Mouse (Mus musculus) right cerebral cortex, adult 2 months (tissue): Measurements from ENCODE around the gene Gm11541.
A peak's percentile ranks its signal among the peaks of the same experiment; 100 is the strongest.
"Not testable (repeated sequence)": the region's sequence is repeated elsewhere in the genome, so short reads cannot be mapped to it uniquely, and the experiment has no call there.

Source experiments
- DNase-seq, 2 experiments: peaks; one replicate each; pipeline ENCODE4 v3.0.0; 2021 to 2022; ENCODE audit warnings: low spot score in 2 of 2

Gene Gm11541

DNA sequence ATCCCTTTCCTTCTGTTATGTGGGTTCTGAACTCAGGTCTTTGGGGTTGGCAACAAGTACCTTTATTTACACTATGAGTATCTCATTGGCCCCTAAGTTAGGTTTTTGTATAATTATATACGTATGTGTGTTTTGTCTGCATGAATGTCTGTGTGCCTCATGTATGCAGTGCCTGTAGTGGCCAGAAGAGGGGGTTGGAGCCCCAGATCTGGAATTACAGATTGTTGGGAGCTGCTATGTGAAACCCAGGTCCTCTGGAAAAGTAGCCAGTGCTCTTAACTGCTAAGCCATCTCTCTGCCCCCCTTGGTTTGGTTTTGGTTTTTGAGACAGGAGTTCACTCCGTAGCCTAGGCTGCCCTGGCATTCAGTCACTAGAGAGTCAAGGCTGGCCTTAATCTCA lies 7.2 kb downstream of the Gm11541 start:
- DNase-seq: no peak

- DNase-seq: no peak
These were observed 8.8 kb downstream of the Gm11541 start for GRCm38 (mm10) chr11:94695508-94695907.

GRCm38 (mm10) chr11:94692502-94692901 lies 11.8 kb downstream of the Gm11541 start:
- not testable (repeated sequence) for DNase-seq

- DNase-seq: no peak
These were observed 17.1 kb downstream of the Gm11541 start for GRCm38 (mm10) chr11:94687178-94687577.

DNA sequence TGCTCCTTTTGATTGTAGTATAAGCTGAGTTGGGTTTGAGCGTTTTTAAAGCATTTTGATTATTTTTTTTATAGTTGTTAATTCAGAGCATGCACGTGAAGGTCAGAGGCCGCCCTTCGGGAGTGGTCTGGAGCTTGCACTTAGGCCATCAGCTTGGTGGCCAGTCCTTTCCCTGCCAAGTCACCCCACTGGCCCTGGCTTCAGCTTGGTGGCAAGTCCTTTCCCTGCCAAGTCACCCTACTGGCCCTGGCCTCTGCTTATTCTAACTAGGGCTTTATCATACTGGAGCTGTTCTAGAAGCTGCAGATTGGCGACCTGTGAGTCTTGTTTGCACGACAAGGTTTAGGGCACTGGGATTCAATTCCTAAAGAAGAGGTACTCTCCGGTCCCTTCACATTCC lies 21.9 kb downstream of the Gm11541 start:
- DNase-seq: no peak

GRCm38 (mm10) chr11:94681640-94682039 lies 22.7 kb downstream of the Gm11541 start:
- DNase-seq: no peak

DNA sequence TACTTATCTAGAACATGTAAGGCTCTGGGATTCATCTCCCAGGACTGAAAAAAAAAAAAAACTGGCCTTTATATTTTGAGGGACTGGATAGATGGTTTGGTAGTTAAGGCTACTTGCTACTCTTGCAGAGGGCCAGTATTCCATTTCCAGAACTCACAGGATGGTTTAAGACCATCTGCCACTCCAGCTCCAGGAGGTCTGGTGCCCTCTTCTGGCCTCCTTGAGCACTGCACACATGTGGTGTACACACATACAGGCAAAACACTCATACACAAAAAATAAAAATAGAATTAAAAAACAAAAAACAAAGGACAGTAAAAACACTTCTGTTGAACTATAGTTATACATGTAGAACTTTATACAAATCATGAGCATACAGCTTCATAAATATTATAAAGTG lies 23.7 kb downstream of the Gm11541 start:
- DNase-seq: no peak

GRCm38 (mm10) chr11:94677607-94678145 lies 26.6 kb downstream of the Gm11541 start:
- no peak for DNase-seq

DNA sequence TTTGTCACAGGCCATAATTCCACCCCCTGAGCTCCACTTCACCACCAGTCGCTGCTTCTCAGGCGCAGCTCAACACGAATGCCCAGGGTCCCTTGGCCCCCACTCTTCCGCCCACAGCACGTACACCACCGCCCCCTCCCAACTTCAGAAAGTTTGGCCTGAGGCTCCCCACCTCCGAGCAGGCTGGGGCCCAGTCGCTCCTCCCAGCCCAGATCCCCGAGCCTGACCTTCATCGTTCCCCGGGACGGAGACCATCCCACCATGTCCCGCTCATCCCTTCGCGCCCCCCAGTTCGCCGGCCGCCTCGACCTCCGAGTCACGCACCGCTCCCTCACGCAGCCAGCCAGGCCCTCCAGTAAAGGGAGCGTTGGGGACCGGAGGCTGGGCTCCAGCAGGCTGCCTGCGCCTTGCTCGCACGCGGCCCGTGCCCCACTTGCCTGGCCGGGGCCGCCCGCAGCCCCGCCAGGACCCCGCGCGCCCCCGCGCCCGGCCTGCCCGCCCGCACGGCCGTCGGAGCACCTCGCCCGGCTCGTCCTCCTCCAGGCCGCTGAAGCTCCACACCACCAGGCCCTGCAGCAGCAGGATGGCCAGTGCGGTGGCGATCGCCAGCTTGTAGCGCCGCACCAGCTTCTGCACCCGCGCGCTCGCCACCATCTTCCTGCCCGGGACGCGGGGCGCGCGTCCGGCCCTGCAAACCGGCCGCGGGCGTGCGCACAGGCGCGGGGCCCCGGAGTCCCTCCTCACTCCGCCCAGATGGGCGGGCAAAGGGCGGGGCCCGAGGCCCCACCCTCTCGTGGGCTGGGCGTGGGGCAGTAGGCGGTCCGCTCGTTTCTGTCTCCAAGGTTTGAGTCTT lies 27.3 kb downstream of the Gm11541 start, which contains the start of gene Xylt2:
TSS of gene Xylt2 (minus strand) at position 762 of the 853 bp plus-strand sequence.
- DNase-seq: peak; percentile 84 to 86

DNA sequence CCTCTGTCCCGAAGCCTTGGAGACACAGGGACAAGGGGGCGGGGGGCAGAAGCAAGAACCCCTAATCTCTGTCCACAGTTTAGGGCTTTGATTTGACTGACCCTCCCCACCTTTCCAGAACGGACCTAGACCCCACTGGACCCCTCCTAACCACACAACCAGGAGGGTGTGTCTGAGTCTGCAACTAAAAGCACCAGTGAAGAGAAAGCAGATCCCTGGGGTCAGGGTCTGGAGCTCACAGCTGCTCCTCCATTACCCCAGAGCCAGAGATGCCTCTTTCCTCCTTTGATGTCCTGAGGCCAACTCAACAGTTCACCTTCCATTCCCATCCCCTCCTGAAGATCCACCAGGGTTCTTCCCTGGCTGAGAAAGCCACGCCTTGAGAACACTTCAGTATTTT lies 28.0 kb downstream of the Gm11541 start:
- no peak for DNase-seq

DNA sequence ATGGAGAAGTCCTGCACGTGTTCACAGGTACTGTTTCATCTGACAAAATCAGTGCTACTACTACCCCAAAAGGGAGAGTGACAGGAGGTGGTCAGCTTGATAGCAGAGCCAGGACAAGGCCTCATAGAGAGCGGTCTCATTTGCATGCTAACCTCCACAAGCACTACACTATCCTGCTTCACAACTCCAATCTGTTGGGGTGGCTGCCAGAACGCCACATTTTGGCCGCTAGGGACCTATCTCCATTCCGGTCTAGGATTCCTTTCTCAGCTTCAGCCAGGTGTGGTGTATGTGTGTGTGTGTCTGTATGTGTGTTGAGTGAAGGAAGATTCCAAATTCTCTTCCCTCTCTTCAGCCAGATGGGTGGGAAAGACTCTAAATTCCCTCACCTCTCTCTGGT lies 28.9 kb downstream of the Gm11541 start:
- DNase-seq: no peak

GRCm38 (mm10) chr11:94674984-94675383 lies 29.3 kb downstream of the Gm11541 start:
- peak in 1 of 2 experiments; percentile 29 for DNase-seq

DNA sequence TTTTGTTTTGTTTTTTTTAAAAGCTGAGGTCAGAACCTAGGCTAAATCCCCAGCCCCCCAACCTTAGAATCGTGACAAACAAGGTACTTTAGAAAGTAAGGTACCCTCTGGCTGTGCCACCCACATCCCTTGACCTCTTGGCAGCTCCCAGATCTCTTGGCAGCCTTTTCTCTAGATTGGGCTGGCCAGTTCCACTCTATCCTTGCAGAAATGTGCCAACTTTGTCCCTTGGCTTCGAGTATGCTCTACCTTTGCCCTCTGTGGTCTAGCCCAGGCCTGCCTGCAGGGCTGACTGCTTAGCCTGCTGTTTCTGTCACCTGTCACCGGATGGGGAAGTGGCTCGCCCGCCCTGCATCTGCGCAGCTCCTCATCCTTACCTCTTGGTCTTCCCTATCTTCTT lies 39.0 kb downstream of the Gm11541 start:
- DNase-seq: no peak

DNA sequence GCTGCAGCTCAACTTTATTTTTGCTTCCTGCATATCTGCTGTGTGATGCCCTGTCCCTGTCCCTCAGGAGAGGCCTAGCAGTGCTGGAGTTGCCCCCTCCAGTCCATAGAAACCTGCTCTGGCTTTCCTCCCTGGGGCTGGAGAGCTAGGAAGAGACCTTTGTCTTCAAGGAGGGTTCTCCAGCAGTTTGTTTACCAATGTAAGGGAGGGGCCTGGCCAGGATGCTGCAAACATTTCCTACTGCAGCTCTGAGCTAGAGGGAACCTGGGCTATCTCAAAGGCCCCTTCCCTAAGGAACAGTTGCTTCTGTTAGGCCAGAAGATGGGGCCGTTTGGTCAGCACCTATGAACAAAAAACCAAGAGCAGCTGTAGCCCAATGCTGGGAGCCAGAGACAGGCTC lies 43.0 kb downstream of the Gm11541 start:
- no peak for DNase-seq

- peak; percentile 86 to 91 for DNase-seq
These were observed 50.4 kb downstream of the Gm11541 start, which contains the start of the genes Mrpl27 and Eme1 for GRCm38 (mm10) chr11:94653663-94654436. Gene Mrpl27, plus strand, starts transcription at chr11:94653767. Gene Eme1, minus strand, starts transcription at chr11:94653964.

DNA sequence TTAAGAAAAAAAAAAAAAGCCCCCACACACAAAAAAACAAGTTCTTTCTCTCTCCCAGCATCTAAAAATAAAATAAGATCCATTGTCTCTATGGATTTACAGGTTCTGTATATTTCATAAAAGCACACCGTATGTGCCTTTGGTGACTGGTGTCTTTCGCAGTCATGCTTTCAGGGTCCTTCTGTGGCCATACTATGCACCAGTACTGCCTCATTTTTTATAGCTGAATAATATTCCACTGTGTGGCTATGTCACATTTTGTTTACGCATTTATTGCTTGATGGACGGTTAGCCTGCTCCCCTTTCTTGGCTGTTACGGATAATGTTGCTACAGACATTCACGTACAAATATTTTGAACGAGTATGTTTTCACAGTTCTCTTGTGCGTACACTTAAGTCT lies 51.3 kb downstream of the Gm11541 start:
- no peak for DNase-seq

DNA sequence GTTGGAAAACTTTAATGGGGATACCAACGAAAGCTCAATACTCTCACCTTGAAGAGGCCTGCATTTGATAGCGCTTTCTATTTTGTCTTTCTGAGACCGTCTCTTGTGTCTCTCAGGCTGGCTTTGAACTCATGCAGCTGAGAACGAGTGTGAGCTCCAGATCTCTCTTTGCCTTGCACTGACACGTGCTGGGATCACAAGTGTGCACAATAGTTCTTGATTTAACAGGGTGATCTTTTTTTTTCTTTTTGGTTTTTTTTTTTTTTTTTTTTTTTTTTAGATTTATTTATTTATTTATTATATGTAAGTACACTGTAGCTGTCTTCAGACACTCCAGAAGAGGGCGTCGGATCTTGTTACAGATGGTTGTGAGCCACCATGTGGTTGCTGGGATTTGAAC lies 53.1 kb downstream of the Gm11541 start:
- not testable (repeated sequence) for DNase-seq

- no peak for DNase-seq
These were observed 57.8 kb downstream of the Gm11541 start for GRCm38 (mm10) chr11:94646457-94646856.
